Mouse (Mus musculus) testis, adult 2 months (tissue): ENCODE measurements around the gene Zdhhc24.

Experiments used
- CTCF ChIP-seq: fragments of 200-500 bp; IDR thresholded peaks from 2 replicates; pipeline ENCODE4 v1.5.1; 2012; ENCODE audit warnings: low read depth, mild to moderate bottlenecking, inconsistent platforms, low read length, moderate library complexity; ENCODE audit not compliant: control insufficient read depth, insufficient read depth, insufficient replicate concordance
- POLR2A ChIP-seq: fragments of 200-500 bp; IDR thresholded peaks from 2 replicates; pipeline ENCODE4 v1.6.1; 2012; ENCODE audit warnings: low read depth, mild to moderate bottlenecking, inconsistent platforms, low read length, moderate library complexity; ENCODE audit not compliant: control insufficient read depth

GRCm38 (mm10) chr19:4865147-4865546 is 13.3 kb upstream of the Zdhhc24 start:
- no peak for TF ChIP-seq CTCF
- TF ChIP-seq POLR2A: no peak; the same call in 1 of the 2 replicates
